Mouse (Mus musculus) hindbrain, embryonic 16.5 days (tissue): Measurements from ENCODE around the gene Sap25. TPM values are rescaled to one million over a fixed set of nuclear protein-coding genes. Genes with fewer than 3 reads are reported as not detected.

Experiments
- ATAC-seq: fragments of 200-750 bp; cut with Nextera tagmentation; 2 replicates; pipeline ENCODE4 v1.8.0; 2017; ENCODE audit warnings: moderate TSS enrichment, moderate library complexity
- H3K27ac ChIP-seq: fragments of 300-500 bp; sonication (generic); 2 replicates; pipeline ENCODE4 v1.5.1; 2014; ENCODE audit warnings: low read depth, mild to moderate bottlenecking, control low read depth, low read length, moderate library complexity
- H3K27me3 ChIP-seq: fragments of 300-500 bp; sonication (generic); replicated peaks from 2 replicates; pipeline ENCODE4 v1.6.1; 2014; ENCODE audit warnings: low read length; ENCODE audit not compliant: control insufficient read depth, insufficient read depth
- H3K36me3 ChIP-seq: fragments of 300-500 bp; sonication (generic); 2 replicates; pipeline ENCODE4 v1.6.1; 2014; ENCODE audit warnings: mild to moderate bottlenecking, low read length, moderate library complexity, mixed read lengths; ENCODE audit not compliant: control insufficient read depth, insufficient read depth
- H3K4me1 ChIP-seq: fragments of 300-500 bp; sonication (generic); 2 replicates; pipeline ENCODE4 v1.6.1; 2014; ENCODE audit warnings: low read depth, low read length; ENCODE audit not compliant: control insufficient read depth, insufficient read depth
- H3K4me2 ChIP-seq: fragments of 300-500 bp; sonication (generic); 2 replicates; pipeline ENCODE4 v1.6.1; 2014; ENCODE audit warnings: mild to moderate bottlenecking, low read length, control low read depth, moderate library complexity
- H3K4me3 ChIP-seq: fragments of 300-500 bp; sonication (generic); 2 replicates; pipeline ENCODE4 v1.5.1; 2014; ENCODE audit warnings: mild to moderate bottlenecking, low read length, control low read depth, moderate library complexity
- H3K9ac ChIP-seq: fragments of 300-500 bp; sonication (generic); 2 replicates; pipeline ENCODE4 v1.6.1; 2014; ENCODE audit warnings: low read depth, mild to moderate bottlenecking, control low read depth, low read length, moderate library complexity
- H3K9me3 ChIP-seq: fragments of 300-500 bp; sonication (generic); 2 replicates; pipeline ENCODE4 v1.6.1; 2014; ENCODE audit warnings: mild to moderate bottlenecking, low read length, moderate library complexity; ENCODE audit not compliant: control insufficient read depth
- WGBS: fragments of 180-500 bp; shearing (Covaris S2); extraction: QIAGEN DNeasy Blood & Tissue Kit; methylation state at CpG from one replicate; pipeline ENCODE4 v1.1.7; 2014; 5-methylcytosine and 5-hydroxymethylcytosine counted together
- polyA plus RNA-seq: library from polyadenylated mRNA; unstranded; fragments of >200 nt; fragmentation: Nextera tagmentation; extraction: Ambion mirVana; gene quantifications from 2 replicates; pipeline ENCODE4 v1.2.1, GENCODE M21; 2015

The Sap25 gene
- polyA plus RNA-seq, 1 experiment from 2014 or later, result 3.4 TPM

GRCm38 (mm10) chr5:137684294-137685123 is 43.4 kb downstream of the Sap25 start, which contains the start of gene Agfg2:
Gene Agfg2, minus strand, starts transcription at chr5:137684726.
- Histone ChIP-seq H3K4me1 (peaks cover 17% of the 10 kb centered on the region), H3K36me3 (no peaks in the 10 kb centered on the region), H3K9ac (peak within 1 kb of the TSS; percentile 77), H3K9me3 (no peaks in the 10 kb centered on the region), H3K27ac (peak within 1 kb of the TSS; percentile 88), H3K4me3 (peak within 1 kb of the TSS; percentile 78), H3K4me2 (peak within 1 kb of the TSS; percentile 94), H3K27me3 (no peaks in the 10 kb centered on the region)
- ATAC-seq, result peak; percentile 99
- WGBS, result under 1% methylated on average over 59 of the region's 62 CpGs

- Histone ChIP-seq H3K27me3 (no peaks in the 10 kb centered on the region), H3K36me3 (no peaks in the 10 kb centered on the region), H3K9ac (no peak overlapping the region), H3K4me2 (no peak overlapping the region), H3K27ac (no peak overlapping the region), H3K4me1 (peaks cover 17% of the 10 kb centered on the region), H3K9me3 (no peaks in the 10 kb centered on the region), H3K4me3 (no peak overlapping the region)
- 92% methylated on average over 3 of the region's 3 CpGs for WGBS
- ATAC-seq, result no peak
Measured at GRCm38 (mm10) chr5:137685653-137686052, 44.5 kb downstream of the Sap25 start.

GRCm38 (mm10) chr5:137686127-137686790 is 45.1 kb downstream of the Sap25 start:
- no peak overlapping the region for H3K9ac ChIP-seq
- no peaks in the 10 kb centered on the region for H3K27me3 ChIP-seq
- no peaks in the 10 kb centered on the region for H3K36me3 ChIP-seq
- WGBS, result 87% methylated on average over 6 of the region's 6 CpGs
- H3K4me2 ChIP-seq, result no peak overlapping the region
- no peak for ATAC-seq
- H3K4me1 ChIP-seq, result peaks cover 17% of the 10 kb centered on the region
- no peak overlapping the region for H3K4me3 ChIP-seq
- no peak overlapping the region for H3K27ac ChIP-seq
- H3K9me3 ChIP-seq, result no peaks in the 10 kb centered on the region

- Histone ChIP-seq H3K4me3 (no peak overlapping the region), H3K27me3 (no peaks in the 10 kb centered on the region), H3K9ac (no peak overlapping the region; the same call in 1 of the 2 replicates), H3K36me3 (no peaks in the 10 kb centered on the region), H3K27ac (no peak overlapping the region), H3K4me2 (no peak overlapping the region), H3K4me1 (no peaks in the 10 kb centered on the region; the same call in 1 of the 2 replicates), H3K9me3 (no peaks in the 10 kb centered on the region)
- ATAC-seq, result no peak
- 87% methylated on average over 3 of the region's 3 CpGs for WGBS
Measured at GRCm38 (mm10) chr5:137689974-137690373, 48.8 kb downstream of the Sap25 start.

GRCm38 (mm10) chr5:137690531-137690930 is 49.4 kb downstream of the Sap25 start:
- no peak for ATAC-seq
- H3K9ac ChIP-seq, result no peak overlapping the region
- WGBS, result 67% methylated on average over 9 of the region's 9 CpGs
- H3K4me2 ChIP-seq, result no peak overlapping the region
- H3K27me3 ChIP-seq, result no peaks in the 10 kb centered on the region
- H3K4me1 ChIP-seq, result no peaks in the 10 kb centered on the region
- H3K9me3 ChIP-seq, result no peaks in the 10 kb centered on the region
- H3K27ac ChIP-seq, result no peak overlapping the region
- H3K4me3 ChIP-seq, result no peak overlapping the region
- H3K36me3 ChIP-seq, result no peaks in the 10 kb centered on the region

GRCm38 (mm10) chr5:137691881-137692280 is 50.7 kb downstream of the Sap25 start:
- ATAC-seq, result no peak
- WGBS, result 83% methylated on average over 1 of the region's 1 CpGs
- H3K4me1 ChIP-seq, result no peaks in the 10 kb centered on the region

More at GRCm38 (mm10) chr5:137691881-137692280, 50.7 kb downstream of the Sap25 start:
- H3K9ac ChIP-seq, result no peak overlapping the region
- no peaks in the 10 kb centered on the region for H3K36me3 ChIP-seq
- no peaks in the 10 kb centered on the region for H3K27me3 ChIP-seq
- H3K27ac ChIP-seq, result no peak overlapping the region
- H3K9me3 ChIP-seq, result no peaks in the 10 kb centered on the region
- no peak overlapping the region for H3K4me2 ChIP-seq
- H3K4me3 ChIP-seq, result no peak overlapping the region

Other genes starting within 250 kb of the Sap25 start
- gene Zan, start 164.3 kb upstream of the Sap25 start, polyA plus RNA-seq, result 0.19 and 0.24 TPM in 2 replicates
- 79.3 and 87.0 TPM in 2 replicates for gene Pop7, start 138.8 kb upstream of the Sap25 start, polyA plus RNA-seq
- gene Gigyf1, start 122.8 kb upstream of the Sap25 start, polyA plus RNA-seq, result 11.8 and 16.3 TPM in 2 replicates
- not detected in 2 replicates for gene Epo, start 108.1 kb upstream of the Sap25 start, polyA plus RNA-seq
- gene Gnb2, start 107.8 kb upstream of the Sap25 start, polyA plus RNA-seq, result 519 and 521 TPM in 2 replicates
- 268 and 271 TPM in 2 replicates for gene Actl6b, start 87.8 kb upstream of the Sap25 start, polyA plus RNA-seq
- gene Tfr2, start 71.5 kb upstream of the Sap25 start, polyA plus RNA-seq, result 7.9 and 8.4 TPM in 2 replicates
- gene Mospd3, start 40.3 kb upstream of the Sap25 start, polyA plus RNA-seq, result 60.0 and 63.4 TPM in 2 replicates
- gene Pcolce, start 27.6 kb upstream of the Sap25 start, polyA plus RNA-seq, result 23.3 and 25.7 TPM in 2 replicates
- not detected in 2 replicates for gene Fbxo24, start 12.3 kb upstream of the Sap25 start, polyA plus RNA-seq
- 14.9 and 21.6 TPM in 2 replicates for gene Lrch4, start 12.2 kb upstream of the Sap25 start, polyA plus RNA-seq
- 7.4 and 7.6 TPM in 2 replicates for gene Gm20605, start 12.2 kb upstream of the Sap25 start, polyA plus RNA-seq
- 0.11 and 0.16 TPM in 2 replicates for gene Irs3, start 4.4 kb downstream of the Sap25 start, polyA plus RNA-seq
- gene Agfg2, start 43.4 kb downstream of the Sap25 start, polyA plus RNA-seq, result 20.1 and 21.7 TPM in 2 replicates
- 44.0 and 50.2 TPM in 2 replicates for gene Nyap1, start 100.3 kb downstream of the Sap25 start, polyA plus RNA-seq
- gene Tsc22d4, start 104.4 kb downstream of the Sap25 start, polyA plus RNA-seq, result 101 and 150 TPM in 2 replicates
- gene Ppp1r35, start 137.5 kb downstream of the Sap25 start, polyA plus RNA-seq, result 34.9 and 41.8 TPM in 2 replicates
- gene Mepce, start 146.3 kb downstream of the Sap25 start, polyA plus RNA-seq, result 11.1 and 12.2 TPM in 2 replicates
- 11.2 and 13.5 TPM in 2 replicates for gene Zcwpw1, start 146.5 kb downstream of the Sap25 start, polyA plus RNA-seq
- 0.17 and 0.51 TPM in 2 replicates for gene Pilra, start 194.9 kb downstream of the Sap25 start, polyA plus RNA-seq
- gene Pilrb1, start 216.8 kb downstream of the Sap25 start, polyA plus RNA-seq, result not detected in 2 replicates
- gene Pilrb2, start 230.5 kb downstream of the Sap25 start, polyA plus RNA-seq, result not detected in 2 replicates